Mouse (Mus musculus): ENCODE data around the gene Parvg. TPM values are rescaled to one million over a fixed set of nuclear protein-coding genes. Genes with fewer than 3 reads are reported as not detected.

Gene Parvg
- total RNA-seq, 2 experiments from 2014 or later: 19.0 to 48.8 TPM

GRCm38 (mm10) chr15:84340926-84341325 lies 17.1 kb downstream of the Parvg start:
- ATAC-seq (replicated peaks; ENCODE audit: low FRiP score, poor library complexity, severe bottlenecking): no peak

DNA sequence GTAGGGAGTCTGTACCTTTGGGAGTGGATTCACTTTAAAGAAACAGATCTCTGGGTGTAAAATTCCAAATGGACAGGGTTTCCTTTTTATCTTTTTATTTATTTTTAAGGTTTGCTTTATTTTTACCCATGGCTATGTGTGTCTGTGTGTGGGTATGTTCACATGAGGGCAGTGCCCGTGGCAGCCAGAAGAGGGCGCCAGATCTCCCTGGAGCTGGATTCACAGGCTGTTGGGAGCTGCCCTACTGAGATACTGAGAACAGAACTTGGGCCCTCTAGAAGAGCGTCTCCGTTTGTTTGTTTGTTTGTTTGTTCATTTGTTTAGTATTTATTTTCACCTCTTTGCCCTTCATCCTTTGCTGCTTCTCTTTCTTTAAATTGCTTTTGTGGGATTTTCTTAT lies 24.9 kb downstream of the Parvg start:
- no peak for ATAC-seq (replicated peaks; ENCODE audit: low FRiP score, poor library complexity, severe bottlenecking)

GRCm38 (mm10) chr15:84349915-84350738 lies 26.3 kb downstream of the Parvg start:
- ATAC-seq (replicated peaks; ENCODE audit: low FRiP score, poor library complexity, severe bottlenecking): no peak

- ATAC-seq (replicated peaks; ENCODE audit: low FRiP score, poor library complexity, severe bottlenecking): no peak
Observed at GRCm38 (mm10) chr15:84351342-84351741, 27.5 kb downstream of the Parvg start.

DNA sequence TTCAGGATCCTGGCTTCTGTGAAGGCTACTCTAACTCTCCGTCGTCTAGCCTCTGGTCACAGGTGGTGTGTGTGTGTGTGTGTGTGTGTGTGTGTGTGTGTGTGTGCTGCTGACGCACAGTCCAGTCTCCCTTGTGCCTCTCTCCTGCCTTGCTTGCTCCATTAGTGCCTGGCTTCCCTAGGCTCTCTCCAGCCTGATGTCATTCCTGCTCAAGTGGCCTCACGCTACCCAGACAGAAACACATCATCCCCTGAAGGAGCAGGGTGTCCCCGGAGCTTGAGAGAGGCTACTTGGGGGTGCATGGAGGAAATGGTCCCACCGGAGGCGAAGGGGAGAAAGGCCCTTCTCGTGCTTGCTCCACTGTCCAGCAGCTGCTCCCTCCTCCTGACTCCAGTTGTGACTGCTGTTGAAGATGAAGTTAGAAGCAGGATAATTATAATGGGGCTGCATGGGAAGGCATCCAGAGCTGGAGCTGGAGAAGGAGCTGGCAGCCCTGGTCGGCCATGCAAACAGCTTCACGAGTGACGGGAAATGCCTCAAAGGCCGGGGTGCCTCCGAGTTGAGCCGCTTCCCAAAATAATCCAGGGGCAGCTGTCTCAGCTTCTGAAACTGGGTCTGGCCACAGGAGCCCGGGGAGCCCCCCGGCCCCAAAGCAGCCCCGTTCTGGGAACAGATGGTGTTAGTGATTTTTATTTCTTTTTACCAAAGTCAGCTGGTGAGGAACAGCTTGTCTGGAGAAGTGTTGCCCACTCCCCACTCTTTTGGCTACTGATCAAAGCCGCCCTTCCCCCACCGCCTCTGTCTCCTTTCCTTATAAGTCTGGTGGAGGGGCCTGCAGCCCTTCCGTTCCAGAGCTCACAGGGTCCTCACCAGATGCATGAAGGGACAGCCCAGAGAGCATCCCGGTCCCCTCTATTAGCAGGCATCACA lies 28.4 kb downstream of the Parvg start:
- no peak for ATAC-seq (replicated peaks; ENCODE audit: low FRiP score, poor library complexity, severe bottlenecking)

- ATAC-seq (replicated peaks; ENCODE audit: low FRiP score, poor library complexity, severe bottlenecking): no peak
Observed at GRCm38 (mm10) chr15:84355081-84355480, 31.3 kb downstream of the Parvg start.

- ATAC-seq (replicated peaks; ENCODE audit: low FRiP score, poor library complexity, severe bottlenecking): no peak
Observed at GRCm38 (mm10) chr15:84364746-84365145, 40.9 kb downstream of the Parvg start.

- no peak for ATAC-seq (replicated peaks; ENCODE audit: low FRiP score, poor library complexity, severe bottlenecking)
Observed at GRCm38 (mm10) chr15:84365675-84366381, 42.0 kb downstream of the Parvg start.

GRCm38 (mm10) chr15:84366574-84366989 lies 42.8 kb downstream of the Parvg start:
- no peak for ATAC-seq (replicated peaks; ENCODE audit: low FRiP score, poor library complexity, severe bottlenecking)

- ATAC-seq (replicated peaks; ENCODE audit: low FRiP score, poor library complexity, severe bottlenecking): no peak
Observed at GRCm38 (mm10) chr15:84367402-84367801, 43.6 kb downstream of the Parvg start.

DNA sequence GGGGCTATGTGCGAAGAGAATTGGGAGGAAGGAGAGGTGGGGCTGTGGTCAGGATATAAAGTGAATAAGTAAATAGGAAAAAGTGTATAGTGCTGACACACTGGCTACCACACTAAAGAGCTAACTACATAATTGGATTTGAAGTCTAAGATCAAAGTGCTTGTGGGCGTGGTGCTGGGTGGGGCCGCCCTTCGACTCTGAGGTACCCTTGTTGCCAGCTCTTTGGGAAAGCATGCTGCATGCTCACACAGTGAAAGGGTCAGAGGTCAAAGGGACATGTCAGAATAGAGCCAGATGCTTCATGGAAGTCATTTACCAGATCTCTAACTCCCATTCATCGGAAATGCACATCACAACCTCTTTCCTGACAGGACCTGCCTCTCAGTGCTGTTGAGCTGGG lies 49.0 kb downstream of the Parvg start:
- ATAC-seq (replicated peaks; ENCODE audit: low FRiP score, poor library complexity, severe bottlenecking): no peak

DNA sequence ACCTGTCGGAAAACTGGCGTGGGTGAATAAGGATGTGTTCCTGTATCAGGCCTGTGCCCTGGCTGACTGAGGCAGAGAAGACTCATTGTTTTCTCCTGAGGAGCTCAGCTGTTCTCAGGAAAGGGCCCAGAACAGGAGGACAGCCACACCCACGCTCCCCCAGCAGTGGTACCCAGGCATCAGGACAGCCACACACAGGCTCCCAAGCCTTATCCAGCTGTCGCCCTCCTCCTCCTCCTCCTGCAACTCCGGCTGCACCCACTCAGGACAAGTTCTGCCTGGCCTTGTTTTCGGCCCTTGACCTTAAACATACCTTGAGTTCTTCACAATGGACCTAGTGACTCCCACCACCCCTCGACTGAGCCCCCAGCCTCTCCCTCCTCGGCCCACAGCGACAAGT lies 54.9 kb downstream of the Parvg start:
- no peak for ATAC-seq (replicated peaks; ENCODE audit: low FRiP score, poor library complexity, severe bottlenecking)

DNA sequence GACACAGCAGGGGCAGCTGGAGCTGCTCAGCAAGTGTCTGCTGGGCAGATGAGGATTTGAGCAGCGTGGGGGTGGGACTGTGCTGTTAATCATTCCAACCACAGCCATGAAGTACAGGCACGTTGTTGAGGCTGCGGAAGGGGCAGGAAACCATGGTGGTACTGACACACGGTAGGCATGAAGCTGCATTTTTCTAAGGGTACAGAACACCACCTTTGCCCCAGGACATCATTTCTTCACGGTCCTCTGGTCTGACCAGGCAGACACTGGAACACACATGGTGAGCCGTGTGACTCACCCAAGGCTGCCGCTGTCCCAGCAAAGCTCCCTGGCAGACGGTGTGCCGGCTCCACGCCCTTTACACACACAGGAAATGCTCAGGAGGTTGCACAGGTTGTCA lies 56.4 kb downstream of the Parvg start:
- no peak for ATAC-seq (replicated peaks; ENCODE audit: low FRiP score, poor library complexity, severe bottlenecking)

GRCm38 (mm10) chr15:84384066-84384465 lies 60.2 kb downstream of the Parvg start:
- ATAC-seq (replicated peaks; ENCODE audit: low FRiP score, poor library complexity, severe bottlenecking): no peak

DNA sequence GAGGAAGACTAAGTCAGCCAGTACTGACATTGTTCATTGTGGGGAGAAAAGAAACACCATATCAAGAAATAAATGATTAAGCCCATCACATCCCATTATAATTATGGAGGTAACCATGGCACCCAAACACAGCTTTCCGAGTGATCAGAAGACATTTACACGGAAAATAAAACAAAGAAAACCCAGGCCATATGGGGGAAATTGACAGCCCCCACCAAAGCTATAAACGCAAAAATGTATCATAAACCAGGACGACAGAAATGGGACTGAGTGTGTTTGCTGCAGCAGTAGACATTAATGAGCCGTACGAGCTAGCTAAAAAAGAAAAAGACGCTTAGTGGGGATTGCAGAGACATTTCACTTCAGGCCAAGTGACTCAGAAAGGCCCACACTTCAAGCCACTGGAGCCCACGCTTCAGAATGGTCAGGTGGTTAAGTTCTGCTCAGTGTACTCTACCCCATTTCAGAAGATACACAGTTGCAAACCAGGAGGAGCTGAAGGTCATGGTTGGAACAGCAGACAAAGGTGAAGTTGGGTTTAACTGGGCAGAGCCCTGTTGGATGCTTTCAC lies 62.3 kb downstream of the Parvg start:
- ATAC-seq (replicated peaks; ENCODE audit: low FRiP score, poor library complexity, severe bottlenecking): no peak

DNA sequence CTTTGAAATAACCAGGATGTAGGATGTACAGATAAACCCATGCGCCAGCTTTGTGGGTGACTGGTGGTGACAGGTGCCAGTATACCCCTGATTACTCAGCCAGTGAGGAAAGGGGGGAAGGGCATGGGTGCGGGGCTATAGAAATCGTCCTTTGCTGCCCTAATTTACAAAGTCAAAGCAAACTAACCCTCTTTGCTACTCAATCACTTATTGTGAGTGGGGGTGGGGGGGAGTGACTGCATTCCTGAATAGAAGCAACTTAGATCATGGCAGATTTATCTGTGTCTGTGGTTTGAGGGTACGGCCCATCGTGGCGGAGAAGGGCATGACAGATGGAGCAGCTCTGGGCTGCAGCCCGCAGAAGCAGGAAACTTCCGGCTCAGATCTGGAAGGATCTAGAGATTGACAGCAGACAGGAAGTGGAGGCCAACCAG lies 64.9 kb downstream of the Parvg start:
- ATAC-seq (replicated peaks; ENCODE audit: low FRiP score, poor library complexity, severe bottlenecking): no peak

- no peak for ATAC-seq (replicated peaks; ENCODE audit: low FRiP score, poor library complexity, severe bottlenecking)
Observed at GRCm38 (mm10) chr15:84392131-84392530, 68.3 kb downstream of the Parvg start.
